Mouse (Mus musculus) layer of hippocampus, adult 8-10 months (tissue): ENCODE results near the gene Gadl1. TPM values are rescaled to one million over a fixed set of nuclear protein-coding genes. Genes with fewer than 3 reads are reported as not detected.
A peak's percentile ranks its signal among the peaks of the same experiment; 100 is the strongest.

Experiments used
- DNase-seq, 2 experiments: peaks; one replicate each; pipeline ENCODE4 v3.0.0; 2022; ENCODE audit warnings: low spot score in 2 of 2
- total RNA-seq, 4 experiments: library from RNA; stranded (reverse); gene quantifications; 2 replicates each; pipeline ENCODE4 v1.2.4; 2022

Gene Gadl1
- total RNA-seq, 4 experiments from 2014 or later, result 0.45 to 2.3 (median 1.5) TPM

GRCm38 (mm10) chr9:116085999-116086398 is 176.7 kb downstream of the Gadl1 start:
- no peak for DNase-seq

GRCm38 (mm10) chr9:116087263-116087662 is 178.0 kb downstream of the Gadl1 start:
- DNase-seq, result no peak

- DNase-seq, result peak; percentile 49 to 72
Observed at GRCm38 (mm10) chr9:116087880-116088279, 178.6 kb downstream of the Gadl1 start.

- DNase-seq, result no peak
Observed at GRCm38 (mm10) chr9:116088912-116089311, 179.7 kb downstream of the Gadl1 start.

- no peak for DNase-seq
Observed at GRCm38 (mm10) chr9:116090296-116090695, 181.0 kb downstream of the Gadl1 start.

GRCm38 (mm10) chr9:116091101-116091841 is 182.0 kb downstream of the Gadl1 start:
- no peak for DNase-seq

GRCm38 (mm10) chr9:116091921-116092320 is 182.7 kb downstream of the Gadl1 start:
- no peak for DNase-seq

GRCm38 (mm10) chr9:116098724-116099595 is 189.7 kb downstream of the Gadl1 start:
- no peak for DNase-seq

- no peak for DNase-seq
Observed at GRCm38 (mm10) chr9:116099596-116099993, 190.3 kb downstream of the Gadl1 start.

- no peak for DNase-seq
Observed at GRCm38 (mm10) chr9:116100015-116100414, 190.8 kb downstream of the Gadl1 start.

GRCm38 (mm10) chr9:116101842-116102241 is 192.6 kb downstream of the Gadl1 start:
- DNase-seq, result no peak

- no peak for DNase-seq
Observed at GRCm38 (mm10) chr9:116104770-116105169, 195.5 kb downstream of the Gadl1 start.

GRCm38 (mm10) chr9:116108729-116109128 is 199.5 kb downstream of the Gadl1 start:
- no peak for DNase-seq

- no peak for DNase-seq
Observed at GRCm38 (mm10) chr9:116111149-116111970, 202.1 kb downstream of the Gadl1 start.

- no peak for DNase-seq
Observed at GRCm38 (mm10) chr9:116114339-116114738, 205.1 kb downstream of the Gadl1 start.

- no peak for DNase-seq
Observed at GRCm38 (mm10) chr9:116115875-116116274, 206.6 kb downstream of the Gadl1 start.

- no peak for DNase-seq
Observed at GRCm38 (mm10) chr9:116118332-116118872, 209.1 kb downstream of the Gadl1 start.

- no peak for DNase-seq
Observed at GRCm38 (mm10) chr9:116119990-116120389, 210.7 kb downstream of the Gadl1 start.

- DNase-seq, result no peak
Observed at GRCm38 (mm10) chr9:116121472-116121871, 212.2 kb downstream of the Gadl1 start.

GRCm38 (mm10) chr9:116122544-116122943 is 213.3 kb downstream of the Gadl1 start:
- DNase-seq, result no peak

GRCm38 (mm10) chr9:116122969-116123589 is 213.8 kb downstream of the Gadl1 start:
- DNase-seq, result no peak
